Mouse (Mus musculus) kidney, adult 2 months (tissue): ENCODE results near the gene C1ra.

Experiments used
- CTCF ChIP-seq: fragments of 200-500 bp; conservative IDR thresholded peaks from 2 replicates; pipeline ENCODE4 v1.5.1; 2011; ENCODE audit warnings: low read depth, mild to moderate bottlenecking, control low read depth, low read length, moderate library complexity, mixed read lengths; ENCODE audit not compliant: insufficient read depth, insufficient read length
- POLR2A ChIP-seq: fragments of 200-500 bp; IDR thresholded peaks from one replicate; pipeline ENCODE4 v1.6.1; 2011; ENCODE audit warnings: low read depth, low read length, control low read depth

DNA sequence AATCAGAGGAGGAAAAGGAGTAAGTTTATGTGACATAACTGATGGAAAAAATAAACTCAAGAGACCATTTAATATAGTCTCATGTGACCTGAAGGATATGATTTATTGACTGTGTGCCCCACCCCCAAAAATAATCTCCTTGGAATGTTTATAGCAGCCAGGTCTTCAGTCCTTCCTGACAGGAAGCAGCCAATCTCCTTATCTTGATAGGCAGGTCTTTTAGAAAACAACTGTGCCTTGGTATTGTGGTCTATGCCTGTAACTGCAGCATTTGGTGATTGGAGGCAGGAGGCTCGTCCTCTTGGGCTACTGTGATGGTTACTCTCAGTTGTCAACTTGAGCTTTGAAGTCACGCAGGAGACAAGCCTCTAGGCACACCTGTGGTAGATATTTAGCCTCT, 24.7 kb upstream of the C1ra start:
- TF ChIP-seq CTCF (no peak), POLR2A (no peak)
